In the genomic region with DNA sequence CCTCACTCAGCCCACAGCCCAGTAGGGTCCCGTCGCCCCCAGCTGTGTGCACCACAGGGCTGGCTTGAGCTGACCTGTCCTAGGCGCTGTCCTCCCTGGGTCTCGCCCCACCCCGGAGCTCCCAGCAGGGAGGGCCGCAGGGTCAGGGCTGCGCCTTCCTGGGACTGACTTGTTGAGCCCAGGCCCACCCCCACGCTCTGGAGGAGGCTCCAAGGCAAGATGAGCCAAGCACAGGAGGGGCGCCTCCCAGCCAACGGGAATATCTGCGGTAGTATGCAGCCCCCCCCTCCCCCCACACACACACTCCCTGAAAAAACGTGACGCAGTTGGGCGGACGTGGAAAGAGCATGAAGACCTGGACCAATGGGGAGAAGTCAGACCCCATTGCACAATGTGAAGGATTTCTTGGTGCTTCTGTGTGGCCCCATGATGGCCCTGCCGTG, we compare ENCODE assay signal across 8 mouse cellular contexts. TPM values are rescaled to one million over a fixed set of nuclear protein-coding genes. Genes with fewer than 3 reads are reported as not detected.
DNase-seq lines count a peak whose midpoint lies in the region; ATAC-seq and TF ChIP-seq lines count a peak whose summit lies in the region.

No protein-coding gene starts in this region.

- ATAC-seq in granulocyte monocyte progenitor cell, adult 5-6 weeks (replicated peaks; ENCODE audit: poor library complexity, severe bottlenecking), result peak; percentile 64
- ATAC-seq in intestine, postnatal 0 days, result peak; percentile 66
- peak; percentile 62 for ATAC-seq in megakaryocyte progenitor cell, adult 5-6 weeks (replicated peaks; ENCODE audit: poor library complexity)
- ATAC-seq in stomach, embryonic 16.5 days (ENCODE audit: insufficient read depth, low FRiP score), result peak; percentile 87

- DNase-seq in urinary bladder, adult 2 months (ENCODE audit: low spot score), result peak; percentile 27
- no peak for DNase-seq in urinary bladder, postnatal 10 days (ENCODE audit: low spot score)
- DNase-seq in spleen, postnatal 10 days (ENCODE audit: low spot score in 2 of 2), result no peak
- DNase-seq in layer of hippocampus, adult 2 months (ENCODE audit: low spot score in 2 of 2), result no peak

- no peak for TF ChIP-seq CTCF in intestine, postnatal 0 days (IDR thresholded peaks at IDR 0.05; ENCODE audit: low read depth)
- no peak for TF ChIP-seq CTCF in layer of hippocampus, adult 2 months (conservative IDR thresholded peaks at IDR 0.05)

- H3K4me2 ChIP-seq in intestine, postnatal 0 days (replicated peaks; ENCODE audit: low read depth), result peak overlapping the region; percentile 51
- H3K4me2 ChIP-seq in stomach, embryonic 16.5 days (ENCODE audit: low read depth, low read length), result peak overlapping the region; percentile 44

- H3K9ac ChIP-seq in intestine, postnatal 0 days (ENCODE audit: low read depth, low read length), result no peak overlapping the region
- peak overlapping the region; percentile 45 for H3K9ac ChIP-seq in stomach, embryonic 16.5 days (ENCODE audit: low read length)

- peak overlapping the region; percentile 50 for H3K27ac ChIP-seq in intestine, postnatal 0 days (ENCODE audit: low read depth, low read length)
- H3K27ac ChIP-seq in stomach, embryonic 16.5 days (ENCODE audit: low read length), result peak overlapping the region; percentile 66; the same call in 1 of the 2 replicates
- no peak overlapping the region for H3K27ac ChIP-seq in layer of hippocampus, adult 2 months

- no peaks in the 10 kb centered on the region for H3K9me3 ChIP-seq in intestine, postnatal 0 days (ENCODE audit: control insufficient read depth)
- H3K9me3 ChIP-seq in stomach, embryonic 16.5 days (replicated peaks; ENCODE audit: control insufficient read depth, low read length), result no peaks in the 10 kb centered on the region

- no peaks in the 10 kb centered on the region for H3K36me3 ChIP-seq in intestine, postnatal 0 days (ENCODE audit: control insufficient read depth, insufficient read depth)
- no peaks in the 10 kb centered on the region for H3K36me3 ChIP-seq in stomach, embryonic 16.5 days (ENCODE audit: control insufficient read depth, insufficient read depth, low read length)

- no peak overlapping the region for H3K4me3 ChIP-seq in intestine, postnatal 0 days (ENCODE audit: low read depth, low read length)
- H3K4me3 ChIP-seq in stomach, embryonic 16.5 days (replicated peaks; ENCODE audit: low read length), result no peak overlapping the region
- H3K4me3 ChIP-seq in layer of hippocampus, adult 2 months, result no peak overlapping the region

- 17% methylated on average over 16 of the region's 16 CpGs for WGBS in intestine, postnatal 0 days
- WGBS in stomach, embryonic 16.5 days, result 9% methylated on average over 16 of the region's 16 CpGs

- no peaks in the 10 kb centered on the region for H3K27me3 ChIP-seq in intestine, postnatal 0 days (replicated peaks; ENCODE audit: control insufficient read depth, insufficient read depth, low read length)
- H3K27me3 ChIP-seq in stomach, embryonic 16.5 days (ENCODE audit: control insufficient read depth, insufficient read depth, low read length), result no peaks in the 10 kb centered on the region

- H3K4me1 ChIP-seq in intestine, postnatal 0 days (replicated peaks; ENCODE audit: control insufficient read depth, insufficient read depth, low read length), result no peaks in the 10 kb centered on the region
- peaks cover 8% of the 10 kb centered on the region for H3K4me1 ChIP-seq in stomach, embryonic 16.5 days (ENCODE audit: control insufficient read depth, insufficient read depth, low read length)

RNA-seq across cellular contexts. Expression of gene Gm11084, which starts 51.8 kb away (rescaled TPM):
- polyA plus RNA-seq in urinary bladder, adult 2 months (2012; rRNA removed), result not detected in 2 replicates
- total RNA-seq in granulocyte monocyte progenitor cell, adult 5-6 weeks (2014; fragmentation: Nextera tagmentation), result not detected in 2 replicates
- total RNA-seq in granulocyte monocyte progenitor cell, adult 5-6 weeks (2017), result not detected in 2 replicates
- polyA plus RNA-seq in intestine, postnatal 0 days (2015; fragmentation: Nextera tagmentation; extraction: Ambion mirVana), result not detected in 2 replicates
- not detected in 2 replicates for total RNA-seq in megakaryocyte progenitor cell, adult 5-6 weeks (2015)
- not detected in 2 replicates for total RNA-seq in megakaryocyte progenitor cell, adult 5-6 weeks (2017)
- not detected in 2 replicates for polyA plus RNA-seq in stomach, embryonic 16.5 days (2015; fragmentation: Nextera tagmentation; extraction: Ambion mirVana)
- total RNA-seq in layer of hippocampus, adult 2 months (2021), result not detected

RNA-seq across cellular contexts. Expression of gene Sp3, which starts 58.1 kb away (rescaled TPM):
- polyA plus RNA-seq in urinary bladder, adult 2 months (2012; rRNA removed), result 26.1 and 28.5 TPM in 2 replicates
- total RNA-seq in granulocyte monocyte progenitor cell, adult 5-6 weeks (2014; fragmentation: Nextera tagmentation), result 74.7 and 79.6 TPM in 2 replicates
- total RNA-seq in granulocyte monocyte progenitor cell, adult 5-6 weeks (2017), result 123 and 136 TPM in 2 replicates
- 25.4 and 28.0 TPM in 2 replicates for polyA plus RNA-seq in intestine, postnatal 0 days (2015; fragmentation: Nextera tagmentation; extraction: Ambion mirVana)
- total RNA-seq in megakaryocyte progenitor cell, adult 5-6 weeks (2015), result 108 and 111 TPM in 2 replicates
- 109 and 114 TPM in 2 replicates for total RNA-seq in megakaryocyte progenitor cell, adult 5-6 weeks (2017)
- 48.6 and 50.8 TPM in 2 replicates for polyA plus RNA-seq in stomach, embryonic 16.5 days (2015; fragmentation: Nextera tagmentation; extraction: Ambion mirVana)
- 10 to 100 TPM; 68.4 to 72.5 TPM for total RNA-seq in layer of hippocampus, adult 2 months (2021)
